Mouse (Mus musculus) MEL (cell line): ENCODE measurements around the gene Lonp1. TPM values are rescaled to one million over a fixed set of nuclear protein-coding genes. Genes with fewer than 3 reads are reported as not detected.

Experiments used
- DNase-seq: peaks from one replicate; pipeline ENCODE4 v3.0.0; 2011; ENCODE audit warnings: low read depth, low spot score
- H3K27ac ChIP-seq: 2 replicates; pipeline ENCODE4 v1.5.1; 2012; ENCODE audit warnings: low read depth, mild to moderate bottlenecking, control low read depth, low read length, moderate library complexity; ENCODE audit not compliant: control insufficient read depth
- H3K27me3 ChIP-seq, 2 experiments: fragments of 150-350 bp in 1 of 2; sonication (generic) in 1 of 2; 2 replicates each; pipeline ENCODE4 v1.6.1; 2012; ENCODE audit warnings: low read length in 2 of 2, mild to moderate bottlenecking in 2 of 2, improper control_type of control experiment in 1 of 2, moderate library complexity in 1 of 2; ENCODE audit not compliant: insufficient read depth in 2 of 2, control insufficient read depth in 1 of 2
- H3K36me3 ChIP-seq, 2 experiments: 2 replicates each; pipeline ENCODE4 v1.6.1; 2012 to 2014; ENCODE audit warnings: low read length in 2 of 2, improper control_type of control experiment in 1 of 2, inconsistent platforms in 1 of 2, mild to moderate bottlenecking in 1 of 2; ENCODE audit not compliant: insufficient read depth in 2 of 2, control insufficient read depth in 1 of 2
- H3K4me1 ChIP-seq, 2 experiments: fragments of 150-350 bp in 1 of 2; sonication (generic) in 1 of 2; 2 replicates each; pipeline ENCODE4 v1.6.1; 2012; ENCODE audit warnings: low read length in 2 of 2, improper control_type of control experiment in 1 of 2, mild to moderate bottlenecking in 1 of 2; ENCODE audit not compliant: insufficient read depth in 2 of 2, control insufficient read depth in 1 of 2
- H3K4me3 ChIP-seq, 2 experiments: fragments of 150-350 bp in 1 of 2; sonication (generic) in 1 of 2; 2 replicates each; pipeline ENCODE4 v1.5.1; 2012; ENCODE audit warnings: low read depth in 2 of 2, low read length in 2 of 2, mild to moderate bottlenecking in 2 of 2, moderate library complexity in 2 of 2, control low read depth in 1 of 2, improper control_type of control experiment in 1 of 2; ENCODE audit not compliant: control insufficient read depth in 1 of 2, insufficient read depth in 1 of 2
- H3K79me2 ChIP-seq: 2 replicates; pipeline ENCODE4 v1.6.1; 2012; ENCODE audit warnings: mild to moderate bottlenecking, low read length, moderate library complexity; ENCODE audit not compliant: control insufficient read depth, poor library complexity, insufficient read depth
- H3K9ac ChIP-seq: 2 replicates; pipeline ENCODE4 v1.6.1; 2012; ENCODE audit warnings: low read depth, mild to moderate bottlenecking, control low read depth, low read length, moderate library complexity; ENCODE audit not compliant: control insufficient read depth, poor library complexity, severe bottlenecking
- H3K9me3 ChIP-seq: fragments of 150-350 bp; sonication (generic); replicated peaks from 2 replicates; pipeline ENCODE4 v1.6.1; 2012; ENCODE audit warnings: mild to moderate bottlenecking, low read length, improper control_type of control experiment, moderate library complexity; ENCODE audit not compliant: insufficient read depth
- BHLHE40 ChIP-seq: IDR thresholded peaks from 2 replicates; pipeline ENCODE4 v1.6.1; 2012; ENCODE audit warnings: low read depth, mild to moderate bottlenecking, inconsistent platforms, low read length, improper control_type of control experiment, borderline replicate concordance
- CHD2 ChIP-seq: IDR thresholded peaks from 2 replicates; pipeline ENCODE4 v1.6.1; 2011; ENCODE audit warnings: low read length, improper control_type of control experiment
- CTCF ChIP-seq, 3 experiments: IDR thresholded peaks in 2 of 3; conservative IDR thresholded peaks in 1 of 3; 2 replicates each; pipeline ENCODE4 v1.5.1; 2011 to 2012; ENCODE audit warnings: low read length in 3 of 3, low read depth in 2 of 3, mild to moderate bottlenecking in 2 of 3, improper control_type of control experiment in 1 of 3, inconsistent platforms in 1 of 3, mixed read lengths in 1 of 3, moderate library complexity in 1 of 3; ENCODE audit not compliant: control insufficient read depth in 1 of 3, insufficient read depth in 1 of 3, poor library complexity in 1 of 3, severe bottlenecking in 1 of 3
- E2F4 ChIP-seq: IDR thresholded peaks from 2 replicates; pipeline ENCODE4 v1.6.1; 2011; ENCODE audit warnings: low read depth, low read length, improper control_type of control experiment, borderline replicate concordance
- ETS1 ChIP-seq: IDR thresholded peaks from 2 replicates; pipeline ENCODE4 v1.6.1; 2012; ENCODE audit warnings: low read depth, mild to moderate bottlenecking, inconsistent platforms, low read length, improper control_type of control experiment, moderate library complexity
- GABPA ChIP-seq: IDR thresholded peaks from 2 replicates; pipeline ENCODE4 v1.6.1; 2012; ENCODE audit warnings: low read depth, mild to moderate bottlenecking, inconsistent platforms, low read length, improper control_type of control experiment, moderate library complexity
- GATA1 ChIP-seq: IDR thresholded peaks from 2 replicates; pipeline ENCODE4 v1.6.1; 2011; ENCODE audit warnings: low read depth, low read length, improper control_type of control experiment
- HCFC1 ChIP-seq: IDR thresholded peaks from 2 replicates; pipeline ENCODE4 v1.6.1; 2012; ENCODE audit warnings: low read depth, mild to moderate bottlenecking, inconsistent platforms, low read length, improper control_type of control experiment, moderate library complexity
- KAT2A ChIP-seq: conservative IDR thresholded peaks from 2 replicates; pipeline ENCODE4 v1.6.1; 2012; ENCODE audit warnings: low read depth, low read length, improper control_type of control experiment, inconsistent platforms
- MAFK ChIP-seq: IDR thresholded peaks from 2 replicates; pipeline ENCODE4 v1.6.1; 2011; ENCODE audit warnings: low read depth, mild to moderate bottlenecking, low read length, improper control_type of control experiment, borderline replicate concordance
- MXI1 ChIP-seq: IDR thresholded peaks from 2 replicates; pipeline ENCODE4 v1.6.1; 2011; ENCODE audit warnings: mild to moderate bottlenecking, low read depth, low read length, improper control_type of control experiment
- MYB ChIP-seq: IDR thresholded peaks from 2 replicates; pipeline ENCODE4 v1.6.1; 2011; ENCODE audit warnings: mild to moderate bottlenecking, low read depth, low read length, improper control_type of control experiment
- MYC ChIP-seq: IDR thresholded peaks from 2 replicates; pipeline ENCODE4 v1.6.1; 2011; ENCODE audit warnings: low read depth, mild to moderate bottlenecking, low read length, improper control_type of control experiment, moderate library complexity
- NELFE ChIP-seq: IDR thresholded peaks from 2 replicates; pipeline ENCODE4 v1.6.1; 2011; ENCODE audit warnings: low read depth, low read length, improper control_type of control experiment
- NRF1 ChIP-seq: IDR thresholded peaks from 2 replicates; pipeline ENCODE4 v1.6.1; 2014; ENCODE audit warnings: low read depth, mild to moderate bottlenecking, inconsistent platforms, low read length, improper control_type of control experiment, moderate library complexity; ENCODE audit not compliant: poor library complexity, insufficient read depth, severe bottlenecking
- POLR2A ChIP-seq, 2 experiments: IDR thresholded peaks; 2 replicates each; pipeline ENCODE4 v1.6.1; 2011 to 2012; ENCODE audit warnings: low read length in 2 of 2, mild to moderate bottlenecking in 2 of 2, control low read depth in 1 of 2, improper control_type of control experiment in 1 of 2, low read depth in 1 of 2, moderate library complexity in 1 of 2; ENCODE audit not compliant: control insufficient read depth in 1 of 2, insufficient read depth in 1 of 2, poor library complexity in 1 of 2
- POLR2AphosphoS2 ChIP-seq: IDR thresholded peaks from 2 replicates; pipeline ENCODE4 v1.6.1; 2011; ENCODE audit warnings: low read length, improper control_type of control experiment
- RAD21 ChIP-seq: IDR thresholded peaks from 2 replicates; pipeline ENCODE4 v1.6.1; 2011; ENCODE audit warnings: mild to moderate bottlenecking, low read depth, low read length, improper control_type of control experiment
- RCOR1 ChIP-seq: IDR thresholded peaks from 2 replicates; pipeline ENCODE4 v1.6.1; 2012; ENCODE audit warnings: low read depth, mild to moderate bottlenecking, inconsistent platforms, low read length, improper control_type of control experiment
- SIN3A ChIP-seq: IDR thresholded peaks from 2 replicates; pipeline ENCODE4 v1.6.1; 2012; ENCODE audit warnings: low read length, improper control_type of control experiment, inconsistent platforms
- SMC3 ChIP-seq: IDR thresholded peaks from 2 replicates; pipeline ENCODE4 v1.6.1; 2011; ENCODE audit warnings: low read depth, low read length, improper control_type of control experiment
- TAL1 ChIP-seq: IDR thresholded peaks from 2 replicates; pipeline ENCODE4 v1.6.1; 2012; ENCODE audit warnings: mild to moderate bottlenecking, inconsistent platforms, low read length, moderate library complexity, mixed read lengths
- TBP ChIP-seq: IDR thresholded peaks from 2 replicates; pipeline ENCODE4 v1.8.0; 2011; ENCODE audit warnings: low read depth, low read length, improper control_type of control experiment
- TCF12 ChIP-seq: IDR thresholded peaks from 2 replicates; pipeline ENCODE4 v1.6.1; 2014; ENCODE audit warnings: low read depth, mild to moderate bottlenecking, inconsistent platforms, low read length, improper control_type of control experiment, moderate library complexity
- USF1 ChIP-seq: IDR thresholded peaks from 2 replicates; pipeline ENCODE4 v1.6.1; 2014; ENCODE audit warnings: low read depth, mild to moderate bottlenecking, inconsistent platforms, low read length, improper control_type of control experiment, moderate library complexity
- USF2 ChIP-seq, 2 experiments: IDR thresholded peaks; 2 replicates each; pipeline ENCODE4 v1.6.1; 2011 to 2012; ENCODE audit warnings: improper control_type of control experiment in 2 of 2, low read length in 2 of 2, borderline replicate concordance in 1 of 2, inconsistent platforms in 1 of 2, low read depth in 1 of 2, mild to moderate bottlenecking in 1 of 2; ENCODE audit not compliant: insufficient read depth in 1 of 2
- ZC3H11A ChIP-seq: IDR thresholded peaks from 2 replicates; pipeline ENCODE4 v1.6.1; 2012; ENCODE audit warnings: low read depth, mild to moderate bottlenecking, inconsistent platforms, low read length, improper control_type of control experiment
- ZKSCAN1 ChIP-seq: IDR thresholded peaks from 2 replicates; pipeline ENCODE4 v1.6.1; 2012; ENCODE audit warnings: low read depth, mild to moderate bottlenecking, inconsistent platforms, low read length, improper control_type of control experiment, moderate library complexity
- ZMIZ1 ChIP-seq: IDR thresholded peaks from 2 replicates; pipeline ENCODE4 v1.6.1; 2012; ENCODE audit warnings: low read depth, mild to moderate bottlenecking, inconsistent platforms, low read length, improper control_type of control experiment, moderate library complexity
- polyA plus RNA-seq, 2 experiments: library from polyadenylated mRNA; stranded (reverse) in 1 of 2; unstranded in 1 of 2; fragments of >175 nt in 1 of 2; fragments of >200 nt in 1 of 2; gene quantifications; 2 replicates each; pipeline versions ENCODE4 v1.2.1 to v1.2.4; 2012; ENCODE audit warnings: low replicate concordance in 2 of 2, low read depth in 1 of 2; ENCODE audit not compliant: insufficient read length in 2 of 2, insufficient read depth in 1 of 2, missing spikeins in 1 of 2
- total RNA-seq: library from RNA; depleted of rRNA; stranded (reverse); fragments of 300-350 nt; gene quantifications from 2 replicates; pipeline ENCODE4 v1.2.3, GENCODE M21; 2012

Lonp1 gene
- total and polyA plus RNA-seq, 3 experiments, result 162 to 296 (median 197) TPM

DNA sequence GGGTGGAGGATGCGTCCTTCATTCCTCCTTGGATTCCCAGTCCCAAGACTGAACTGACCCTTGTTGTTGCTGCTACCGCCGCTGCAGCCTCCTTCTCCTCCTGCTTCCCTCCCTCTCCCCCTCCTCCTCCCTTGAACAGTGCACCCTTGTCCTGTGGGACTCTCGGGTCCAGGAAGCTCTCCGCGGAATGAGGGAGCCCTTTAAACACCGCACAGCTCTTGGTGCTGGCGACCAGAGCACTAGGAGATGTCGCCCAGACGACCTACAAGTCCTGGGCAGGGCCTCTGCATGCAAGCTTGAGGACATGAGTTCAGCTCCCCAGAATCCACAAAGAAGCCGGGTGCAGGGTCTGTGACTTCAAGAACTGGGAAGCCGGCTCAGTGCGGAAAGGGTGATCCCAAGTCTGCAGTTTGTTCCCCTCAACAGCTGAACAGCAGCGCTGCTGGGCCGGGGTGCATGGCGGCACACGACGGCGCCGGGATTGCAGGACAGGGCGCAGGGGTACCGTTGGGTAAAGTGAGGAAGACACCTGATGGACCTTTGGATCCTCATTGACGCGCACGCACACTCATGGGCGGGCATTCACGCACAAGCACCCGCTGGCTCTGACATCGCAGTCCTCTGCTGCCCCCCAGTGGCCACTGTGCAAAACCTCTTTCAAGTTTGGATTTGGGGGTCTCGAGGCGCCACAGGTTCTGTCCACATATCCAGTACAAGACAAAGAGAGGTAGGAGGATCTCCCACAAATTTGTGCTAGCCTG is 41.9 kb upstream of the Lonp1 start:
- Histone ChIP-seq H3K36me3 (no peaks in the 10 kb centered on the region), H3K9me3 (no peaks in the 10 kb centered on the region), H3K9ac (peak overlapping the region; percentile 36)
- TF ChIP-seq E2F4 (no peak), MXI1 (no peak), NELFE (no peak), CHD2 (no peak), MYB (no peak), SIN3A (peak; percentile 55; the same call in 1 of the 2 replicates), HCFC1 (peak; percentile 34; the same call in 1 of the 2 replicates), NRF1 (peak; percentile 46; the same call in 1 of the 2 replicates), ZC3H11A (peak; percentile 65), USF2 (IDR thresholded peaks at IDR 0.05; ENCODE audit: borderline replicate concordance in 1 of 2, insufficient read depth in 1 of 2, low read depth in 1 of 2, low read length in 2 of 2) (no peak), SMC3 (peak; percentile 71), TBP (no peak), POLR2A (IDR thresholded peaks at IDR 0.05; ENCODE audit: control insufficient read depth in 1 of 2, insufficient read depth in 1 of 2, low read depth in 1 of 2, low read length in 2 of 2, poor library complexity in 1 of 2) (no peak), ZKSCAN1 (no peak), RCOR1 (no peak), RAD21 (peak; percentile 96), TCF12 (no peak), GATA1 (no peak), KAT2A (no peak), MYC (no peak), BHLHE40 (no peak), MAFK (no peak), TAL1 (no peak), ETS1 (no peak), GABPA (no peak), ZMIZ1 (no peak), CTCF (IDR thresholded peaks at IDR 0.05 in 2 of 3, conservative IDR thresholded peaks at IDR 0.05 in 1 of 3; ENCODE audit: control insufficient read depth in 1 of 3, insufficient read depth in 1 of 3, low read depth in 2 of 3, low read length in 3 of 3, poor library complexity in 1 of 3, severe bottlenecking in 1 of 3) (peak; percentile 73 to 97 (median 95)), USF1 (no peak), POLR2AphosphoS2 (no peak)
- TF ChIP-seq, all 39 proteins: peak for 7
- Histone ChIP-seq H3K79me2 (peaks cover 7% of the 10 kb centered on the region), H3K4me3 (peak overlapping the region; percentile 20 to 30; a peak in 3 of 4 replicates), H3K27me3 (no peaks in the 10 kb centered on the region), H3K4me1 (peaks cover 0 to 7% of the 10 kb centered on the region in 2 experiments; a peak in 2 of 4 replicates), H3K27ac (no peak overlapping the region)
- DNase-seq, result peak; percentile 87
